Mouse (Mus musculus): ENCODE results near the gene Tfec. TPM values are rescaled to one million over a fixed set of nuclear protein-coding genes. Genes with fewer than 3 reads are reported as not detected.

Gene Tfec
- total RNA-seq (2017), result not detected in 3 replicates

- no peak for ATAC-seq (replicated peaks; ENCODE audit: insufficient number of reproducible peaks, low FRiP score, low TSS enrichment, poor library complexity, severe bottlenecking)
Measured at GRCm38 (mm10) chr6:16898251-16898862, at the start of gene Tfec. Tfec (minus strand) TSS chr6:16898441.

- ATAC-seq (replicated peaks; ENCODE audit: insufficient number of reproducible peaks, low FRiP score, low TSS enrichment, poor library complexity, severe bottlenecking), result no peak
Measured at GRCm38 (mm10) chr6:16947837-16948236, 49.6 kb upstream of the Tfec start.

DNA sequence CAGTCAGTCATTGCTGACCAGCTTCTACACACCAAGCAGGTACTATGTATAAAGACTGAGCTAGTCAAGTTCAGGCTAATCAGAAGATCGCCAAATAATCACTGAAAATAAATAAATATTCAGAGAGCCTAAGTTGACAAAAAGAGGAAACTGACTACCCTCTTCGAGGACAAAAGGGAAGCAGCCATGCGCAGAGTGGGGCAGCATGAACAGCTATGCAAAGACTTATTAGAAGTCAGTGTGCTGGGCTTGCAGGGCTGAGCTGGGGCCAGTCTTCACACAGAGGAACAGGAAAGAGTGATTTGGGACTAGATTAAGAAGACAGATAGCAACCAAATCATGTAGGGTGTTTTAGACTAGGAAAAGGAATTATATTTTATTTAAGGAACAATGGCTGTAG, 45.3 kb upstream of the Tfec start:
- ATAC-seq (replicated peaks; ENCODE audit: insufficient number of reproducible peaks, low FRiP score, low TSS enrichment, poor library complexity, severe bottlenecking), result peak; percentile 50; the same call in 1 of the 2 replicates

DNA sequence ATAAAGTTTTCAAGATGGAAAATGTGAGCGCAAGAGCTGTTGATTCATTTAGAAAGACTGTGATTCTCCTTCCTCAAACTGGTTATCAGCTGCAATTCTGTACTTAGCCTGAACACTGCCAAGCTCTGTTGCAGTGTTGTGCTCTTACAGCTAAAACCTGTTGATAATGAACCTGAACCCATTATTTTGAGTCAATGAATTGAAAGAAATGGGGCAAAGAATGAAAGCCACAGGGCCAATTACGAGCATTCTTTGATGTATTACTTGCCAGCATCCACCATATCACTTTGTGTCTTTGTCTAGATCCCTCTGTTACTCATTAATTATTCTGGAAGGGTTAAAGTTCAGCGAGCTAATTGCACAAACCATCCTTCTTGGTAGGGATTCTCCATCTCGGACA, 44.2 kb upstream of the Tfec start:
- ATAC-seq (replicated peaks; ENCODE audit: insufficient number of reproducible peaks, low FRiP score, low TSS enrichment, poor library complexity, severe bottlenecking), result no peak

- ATAC-seq (replicated peaks; ENCODE audit: insufficient number of reproducible peaks, low FRiP score, low TSS enrichment, poor library complexity, severe bottlenecking), result no peak
Measured at GRCm38 (mm10) chr6:16931059-16931458, 32.8 kb upstream of the Tfec start.

- no peak for ATAC-seq (replicated peaks; ENCODE audit: insufficient number of reproducible peaks, low FRiP score, low TSS enrichment, poor library complexity, severe bottlenecking)
Measured at GRCm38 (mm10) chr6:16920111-16920656, 21.9 kb upstream of the Tfec start.

DNA sequence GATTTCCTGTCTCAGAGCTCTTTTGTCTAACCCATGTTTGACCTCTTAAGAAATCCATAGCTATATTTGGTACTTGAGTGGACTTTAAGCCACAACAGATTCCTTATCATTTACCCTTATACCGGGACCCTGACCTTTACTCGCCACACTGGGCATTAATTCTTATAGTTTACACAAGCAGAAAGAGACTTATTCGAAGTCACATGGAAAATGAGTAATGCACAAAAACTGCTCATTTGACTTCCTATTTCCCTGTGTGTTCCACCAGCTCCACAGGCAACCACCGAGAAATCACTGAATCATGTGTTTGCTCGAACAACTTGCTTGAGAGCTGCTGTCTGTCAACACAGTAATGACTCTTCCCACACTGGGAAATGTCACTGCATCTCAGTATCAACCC, 6.4 kb downstream of the Tfec start:
- ATAC-seq (replicated peaks; ENCODE audit: insufficient number of reproducible peaks, low FRiP score, low TSS enrichment, poor library complexity, severe bottlenecking), result no peak

DNA sequence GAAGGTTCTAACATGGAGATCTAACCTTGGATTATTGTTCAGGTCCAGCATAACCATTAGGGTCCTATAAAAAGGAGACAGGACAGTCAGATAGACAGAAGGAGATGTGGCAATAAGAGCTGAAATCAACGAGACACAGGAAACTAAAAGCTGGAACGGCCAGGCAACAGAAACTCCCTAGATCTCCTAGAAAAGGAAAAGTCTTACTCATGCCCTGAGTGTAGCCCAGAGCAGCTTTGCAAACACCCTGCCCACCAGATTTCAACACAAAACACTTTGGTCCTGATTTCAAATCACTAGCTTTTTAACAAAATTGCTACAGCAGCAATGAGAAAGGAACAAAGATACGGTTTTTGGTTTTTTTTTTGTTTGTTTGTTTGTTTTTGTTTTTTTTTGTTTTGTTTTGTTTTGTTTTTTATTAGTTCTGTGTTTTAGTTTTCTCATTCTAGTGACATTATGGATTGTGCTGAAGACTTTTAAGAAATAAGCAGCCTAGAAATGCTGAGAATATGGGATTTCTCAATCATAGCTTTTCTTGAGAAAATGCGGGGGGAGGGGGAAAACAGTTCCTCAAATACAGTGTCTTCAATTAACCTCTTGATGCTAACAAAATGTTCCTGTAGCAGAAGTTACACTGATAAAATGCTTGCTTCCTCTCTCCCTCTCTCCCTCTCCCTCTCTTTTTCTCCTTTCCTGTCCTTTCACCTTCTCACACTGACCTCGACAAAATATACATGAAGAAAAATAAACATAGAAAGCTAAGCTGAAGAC, 14.5 kb downstream of the Tfec start:
- 0 out of 2 replicates have a peak, but pooled peaks have one; percentile 27 for ATAC-seq (replicated peaks; ENCODE audit: insufficient number of reproducible peaks, low FRiP score, low TSS enrichment, poor library complexity, severe bottlenecking)

DNA sequence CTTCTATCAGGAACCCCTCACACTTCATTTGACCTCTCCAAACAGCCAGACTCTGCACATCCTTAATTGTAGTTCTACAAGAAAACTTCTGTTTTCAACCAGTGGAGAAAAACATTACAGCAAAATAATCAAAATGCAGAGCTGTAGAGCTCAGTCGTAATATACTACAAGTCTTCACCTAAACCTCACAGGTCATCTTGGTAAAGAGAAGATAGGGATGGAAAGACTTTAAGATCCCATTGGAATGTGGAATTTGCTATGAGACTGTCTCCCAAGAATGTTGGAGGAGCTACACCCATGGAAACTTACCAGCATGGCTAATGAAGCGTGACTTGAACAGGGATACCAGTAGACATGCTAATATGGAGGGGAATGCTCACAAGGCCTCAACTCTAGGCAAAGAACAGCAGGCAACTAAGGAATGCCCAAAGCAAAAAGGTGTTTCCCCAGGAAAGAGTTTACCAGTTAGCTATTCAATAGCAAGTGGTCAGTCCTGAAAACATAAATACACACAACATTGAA, 24.2 kb downstream of the Tfec start:
- ATAC-seq (replicated peaks; ENCODE audit: insufficient number of reproducible peaks, low FRiP score, low TSS enrichment, poor library complexity, severe bottlenecking), result no peak

DNA sequence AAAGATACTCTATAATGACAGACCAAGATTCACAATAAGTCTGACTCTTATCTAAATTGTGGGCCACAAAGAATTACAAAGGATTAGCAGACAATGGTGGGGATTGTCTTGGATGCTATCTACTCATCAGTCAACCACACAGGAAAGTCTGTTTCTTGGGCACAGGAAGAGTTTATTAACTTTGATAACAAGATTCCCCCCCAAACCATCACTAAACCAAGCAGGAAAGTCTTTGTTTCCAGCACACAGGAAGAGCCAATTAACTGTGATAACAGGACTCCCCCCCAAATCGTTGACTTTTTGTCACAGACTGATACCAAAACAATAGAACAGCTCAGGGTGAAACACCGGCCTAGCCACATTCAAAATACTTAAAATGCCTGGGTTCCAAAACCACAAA, 28.2 kb downstream of the Tfec start:
- ATAC-seq (replicated peaks; ENCODE audit: insufficient number of reproducible peaks, low FRiP score, low TSS enrichment, poor library complexity, severe bottlenecking), result no peak

DNA sequence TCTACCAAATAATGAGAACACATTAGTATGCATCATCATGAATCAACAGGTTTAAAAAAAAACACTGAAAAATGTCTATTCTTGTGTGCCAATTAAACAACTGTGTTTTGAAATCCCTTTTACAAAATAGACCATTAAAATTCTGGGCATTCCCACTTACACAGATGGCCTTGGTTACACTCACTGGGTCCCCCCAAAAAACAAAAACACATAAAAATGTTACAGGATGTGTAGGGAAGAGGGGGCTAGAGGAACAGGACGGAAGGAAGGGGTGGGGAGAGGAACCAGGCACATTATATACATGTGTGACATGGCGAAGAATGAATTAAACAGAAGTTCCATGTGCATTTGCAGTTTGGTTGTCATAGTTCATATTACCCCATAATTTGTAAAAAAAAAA, 29.9 kb downstream of the Tfec start:
- no peak for ATAC-seq (replicated peaks; ENCODE audit: insufficient number of reproducible peaks, low FRiP score, low TSS enrichment, poor library complexity, severe bottlenecking)

DNA sequence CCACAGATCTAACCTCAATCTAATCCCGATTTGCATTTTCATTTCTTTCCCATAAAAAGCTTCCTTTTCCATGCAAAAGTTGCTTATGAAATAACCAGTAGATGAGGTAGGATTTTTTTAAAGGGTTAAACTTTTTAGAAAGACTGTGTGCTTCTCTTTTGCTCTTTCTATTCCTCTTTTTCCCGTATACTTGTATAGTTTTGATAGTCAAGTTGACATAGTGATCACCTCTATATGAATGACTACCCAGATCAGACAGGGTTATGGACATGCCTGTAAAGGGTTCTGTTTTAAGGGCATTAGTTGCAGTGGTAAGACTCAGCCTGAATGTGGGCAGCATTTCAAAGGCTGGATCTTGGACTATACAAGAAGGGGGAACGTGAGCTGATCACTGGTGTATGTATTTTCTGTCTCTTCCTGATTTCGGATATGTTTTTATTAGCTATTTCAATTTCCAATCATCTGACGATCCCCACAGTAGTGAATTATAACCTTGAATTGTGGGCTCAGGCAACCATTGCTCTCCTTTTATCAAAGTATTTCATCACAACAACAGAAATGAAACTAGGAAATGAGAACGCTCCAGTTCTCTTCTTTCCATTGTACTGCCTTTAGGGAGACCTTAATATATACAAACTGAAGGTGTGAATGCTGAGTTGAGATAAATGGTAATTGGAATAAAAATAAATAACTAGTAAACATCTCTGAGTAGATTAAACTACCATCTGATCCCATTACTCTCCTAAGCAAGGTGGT, 35.3 kb downstream of the Tfec start:
- ATAC-seq (replicated peaks; ENCODE audit: insufficient number of reproducible peaks, low FRiP score, low TSS enrichment, poor library complexity, severe bottlenecking), result no peak

DNA sequence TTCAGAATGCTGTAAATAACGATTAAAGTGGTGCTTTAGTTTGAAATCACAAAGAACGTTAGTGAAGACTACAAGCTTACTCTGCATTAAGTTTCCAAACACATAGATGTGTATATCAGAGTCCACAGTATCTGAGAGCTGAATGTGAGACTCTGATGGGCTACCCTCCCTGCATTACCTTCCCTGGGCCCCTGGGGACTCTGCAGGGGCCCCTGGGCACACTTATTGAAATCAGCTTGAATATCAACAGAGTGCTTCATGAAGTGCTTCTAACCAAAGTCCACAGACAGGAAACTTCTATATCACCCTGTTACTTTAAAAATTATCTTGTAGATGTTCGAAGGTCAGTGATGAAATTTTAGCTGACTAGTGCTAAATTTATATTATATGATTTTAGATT, 36.2 kb downstream of the Tfec start:
- no peak for ATAC-seq (replicated peaks; ENCODE audit: insufficient number of reproducible peaks, low FRiP score, low TSS enrichment, poor library complexity, severe bottlenecking)

DNA sequence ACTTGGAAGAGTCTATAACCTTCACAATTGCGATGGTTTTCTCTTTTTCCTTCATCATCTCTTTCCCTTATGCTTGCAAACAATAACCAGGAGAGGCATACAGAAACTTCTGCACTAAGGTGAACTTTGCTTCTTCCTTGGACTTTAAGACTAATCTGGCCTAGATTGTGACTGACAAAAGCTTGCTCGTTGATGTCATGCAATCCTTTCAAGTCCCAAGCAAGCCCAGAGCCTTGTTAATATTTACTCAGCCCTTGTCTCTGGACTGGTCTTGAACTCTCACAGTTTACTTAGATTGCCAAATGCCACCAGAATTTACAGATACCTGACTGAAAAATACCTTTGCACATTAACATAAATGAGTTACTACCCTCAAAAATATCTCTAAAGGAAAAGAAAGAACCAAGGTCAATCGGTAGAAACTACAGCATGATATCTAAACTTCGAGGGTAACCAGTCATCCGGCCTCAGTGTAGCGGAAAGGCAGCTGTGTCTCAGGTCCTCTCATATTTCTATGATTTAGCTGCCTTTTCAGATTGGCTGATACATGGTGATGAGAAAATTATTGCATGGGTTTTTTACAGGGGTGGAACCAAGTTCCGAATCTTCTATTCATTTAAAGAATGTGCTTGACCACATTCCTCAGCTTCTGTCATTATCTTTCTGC, 42.2 kb downstream of the Tfec start:
- no peak for ATAC-seq (replicated peaks; ENCODE audit: insufficient number of reproducible peaks, low FRiP score, low TSS enrichment, poor library complexity, severe bottlenecking)

DNA sequence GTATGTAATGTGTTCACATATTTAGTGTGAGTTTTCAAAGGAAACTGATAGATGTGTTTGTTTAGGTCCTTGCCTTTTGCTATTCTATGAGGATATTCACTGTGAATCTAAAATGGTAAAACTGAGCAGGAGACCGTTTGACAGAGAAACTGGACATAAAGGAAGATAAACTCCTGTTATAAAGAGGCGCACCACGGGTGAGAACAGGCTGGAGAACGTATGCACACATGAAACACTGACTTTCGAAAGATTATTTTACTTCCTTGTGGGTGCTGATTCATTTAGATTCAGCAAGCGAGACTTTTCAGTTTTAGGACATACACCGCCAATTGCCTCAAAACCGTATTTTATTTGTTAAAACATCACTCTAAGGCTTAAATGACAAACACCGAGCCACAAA, 43.3 kb downstream of the Tfec start:
- no peak for ATAC-seq (replicated peaks; ENCODE audit: insufficient number of reproducible peaks, low FRiP score, low TSS enrichment, poor library complexity, severe bottlenecking)

- no peak for ATAC-seq (replicated peaks; ENCODE audit: insufficient number of reproducible peaks, low FRiP score, low TSS enrichment, poor library complexity, severe bottlenecking)
Measured at GRCm38 (mm10) chr6:16846521-16846920, 51.7 kb downstream of the Tfec start.

GRCm38 (mm10) chr6:16835631-16836030, 62.6 kb downstream of the Tfec start:
- ATAC-seq (replicated peaks; ENCODE audit: insufficient number of reproducible peaks, low FRiP score, low TSS enrichment, poor library complexity, severe bottlenecking), result no peak

GRCm38 (mm10) chr6:16828304-16828703, 69.9 kb downstream of the Tfec start:
- ATAC-seq (replicated peaks; ENCODE audit: insufficient number of reproducible peaks, low FRiP score, low TSS enrichment, poor library complexity, severe bottlenecking), result no peak

DNA sequence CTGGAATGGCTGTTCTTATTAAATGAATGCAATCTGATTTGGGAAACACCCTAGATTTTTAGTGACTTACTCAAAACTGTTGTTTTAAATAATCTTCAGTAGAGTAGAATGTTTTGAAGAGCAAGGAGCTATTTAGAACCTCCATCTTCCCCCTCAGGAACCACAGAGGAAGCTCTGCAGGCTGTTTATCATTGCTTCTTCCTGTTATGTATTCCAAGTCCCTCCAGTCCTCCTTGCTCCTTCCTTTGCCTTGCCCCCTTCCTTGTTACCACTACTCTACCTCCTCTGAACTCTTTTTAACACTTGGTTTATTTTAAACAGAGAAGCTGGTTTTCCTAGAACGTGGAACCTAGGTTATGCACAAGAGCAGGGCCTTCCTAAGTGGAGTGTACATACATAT, 76.3 kb downstream of the Tfec start:
- no peak for ATAC-seq (replicated peaks; ENCODE audit: insufficient number of reproducible peaks, low FRiP score, low TSS enrichment, poor library complexity, severe bottlenecking)

Measured in monocyte, adult 5-6 weeks (primary cell).